Mouse (Mus musculus) embryonic facial prominence, embryonic 15.5 days (tissue): Measurements from ENCODE around the gene St8sia6. TPM values are rescaled to one million over a fixed set of nuclear protein-coding genes. Genes with fewer than 3 reads are reported as not detected.

Experiments
- ATAC-seq: fragments of 200-750 bp; cut with Nextera tagmentation; 2 replicates; pipeline ENCODE4 v1.8.0; 2017; ENCODE audit warnings: low read depth, moderate TSS enrichment; ENCODE audit not compliant: insufficient number of reproducible peaks, low FRiP score, low TSS enrichment
- H3K27ac ChIP-seq: fragments of 300-500 bp; sonication (generic); replicated peaks from 2 replicates; pipeline ENCODE4 v1.5.1; 2015; ENCODE audit warnings: mild to moderate bottlenecking, inconsistent platforms
- H3K27me3 ChIP-seq: fragments of 300-500 bp; sonication (generic); 2 replicates; pipeline ENCODE4 v1.6.1; 2015; ENCODE audit warnings: inconsistent platforms
- H3K36me3 ChIP-seq: fragments of 300-500 bp; sonication (generic); 2 replicates; pipeline ENCODE4 v1.6.1; 2015; ENCODE audit warnings: mild to moderate bottlenecking, inconsistent platforms
- H3K4me1 ChIP-seq: fragments of 300-500 bp; sonication (generic); 2 replicates; pipeline ENCODE4 v1.6.1; 2015; ENCODE audit warnings: inconsistent platforms
- H3K4me2 ChIP-seq: fragments of 300-500 bp; sonication (generic); replicated peaks from 2 replicates; pipeline ENCODE4 v1.6.1; 2015; ENCODE audit warnings: mild to moderate bottlenecking, inconsistent platforms
- H3K4me3 ChIP-seq: fragments of 300-500 bp; sonication (generic); replicated peaks from 2 replicates; pipeline ENCODE4 v1.5.1; 2015; ENCODE audit warnings: mild to moderate bottlenecking, inconsistent platforms
- H3K9ac ChIP-seq: fragments of 300-500 bp; sonication (generic); 2 replicates; pipeline ENCODE4 v1.6.1; 2015; ENCODE audit warnings: inconsistent platforms
- H3K9me3 ChIP-seq: fragments of 300-500 bp; sonication (generic); replicated peaks from 2 replicates; pipeline ENCODE4 v1.6.1; 2016; ENCODE audit warnings: inconsistent platforms
- WGBS: fragments of 180-500 bp; shearing (Covaris S2); methylation state at CpG from one replicate; pipeline ENCODE4 v1.1.7; 2015; 5-methylcytosine and 5-hydroxymethylcytosine counted together
- polyA plus RNA-seq: library from polyadenylated mRNA; unstranded; fragments of >200 nt; fragmentation: Nextera tagmentation; extraction: Ambion mirVana; gene quantifications from 2 replicates; pipeline ENCODE4 v1.2.1, GENCODE M21; 2015

Gene St8sia6
- 1.5 and 2.5 TPM in 2 replicates for polyA plus RNA-seq

DNA sequence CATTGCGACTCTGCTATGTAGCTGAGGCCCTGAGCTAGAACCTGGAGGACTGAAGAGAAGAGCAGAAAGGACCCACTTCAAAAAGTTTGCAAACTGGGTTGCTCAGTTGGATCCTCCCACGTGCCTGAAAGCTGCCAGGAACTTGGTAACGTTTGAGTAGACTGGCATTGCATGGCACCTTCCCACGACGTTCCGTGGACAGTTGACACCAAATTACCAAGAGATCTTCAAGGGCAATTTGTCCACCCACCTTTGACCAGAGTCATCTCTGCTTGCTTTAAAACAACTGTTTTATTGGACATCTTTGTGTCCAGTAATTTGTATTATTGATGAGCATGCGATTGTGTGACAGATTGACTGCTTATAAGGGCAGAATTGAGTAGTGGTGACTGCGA is at the start of gene St8sia6:
St8sia6 (minus strand) TSS at position 96 of the 395 bp plus-strand sequence.
- H3K4me2 ChIP-seq = peak within 1 kb of the TSS; percentile 98
- WGBS = 53% methylated on average over 8 of the region's 8 CpGs

DNA sequence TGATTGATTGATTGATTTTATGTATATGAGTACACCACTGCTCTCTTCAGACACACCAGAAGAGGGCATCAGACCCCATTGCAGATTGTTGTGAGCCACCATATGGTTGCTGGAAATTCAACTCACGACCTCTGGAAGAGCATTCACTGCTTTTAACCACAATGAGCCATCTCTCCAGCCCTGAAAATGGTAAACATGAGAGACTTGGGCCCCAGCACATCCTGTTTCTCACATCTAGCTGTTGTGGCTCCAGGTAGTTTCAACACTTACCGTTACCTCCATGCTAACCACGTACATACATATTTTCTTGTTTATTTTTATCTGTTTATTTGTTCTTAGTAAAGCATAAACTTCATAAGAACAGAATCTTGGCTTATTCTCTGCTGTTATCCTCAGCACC is 42.4 kb upstream of the St8sia6 start:
- Histone ChIP-seq H3K4me2 (no peak overlapping the region), H3K27ac (no peak overlapping the region), H3K36me3 (no peaks in the 10 kb centered on the region), H3K9me3 (no peaks in the 10 kb centered on the region), H3K9ac (no peak overlapping the region), H3K4me3 (no peak overlapping the region), H3K4me1 (no peaks in the 10 kb centered on the region), H3K27me3 (no peaks in the 10 kb centered on the region)
- 66% methylated on average over 3 of the region's 3 CpGs for WGBS
- ATAC-seq = no peak

More for the DNA sequence above, at the start of gene St8sia6:
- ATAC-seq = no peak
- peaks cover 42% of the 10 kb centered on the region for H3K27me3 ChIP-seq
- no peaks in the 10 kb centered on the region for H3K9me3 ChIP-seq
- H3K27ac ChIP-seq = no peak within 1 kb of the TSS
- peak within 1 kb of the TSS; percentile 59 for H3K4me3 ChIP-seq
- H3K9ac ChIP-seq = peak within 1 kb of the TSS; percentile 1
- H3K4me1 ChIP-seq = peaks cover 13% of the 10 kb centered on the region
- H3K36me3 ChIP-seq = no peaks in the 10 kb centered on the region

DNA sequence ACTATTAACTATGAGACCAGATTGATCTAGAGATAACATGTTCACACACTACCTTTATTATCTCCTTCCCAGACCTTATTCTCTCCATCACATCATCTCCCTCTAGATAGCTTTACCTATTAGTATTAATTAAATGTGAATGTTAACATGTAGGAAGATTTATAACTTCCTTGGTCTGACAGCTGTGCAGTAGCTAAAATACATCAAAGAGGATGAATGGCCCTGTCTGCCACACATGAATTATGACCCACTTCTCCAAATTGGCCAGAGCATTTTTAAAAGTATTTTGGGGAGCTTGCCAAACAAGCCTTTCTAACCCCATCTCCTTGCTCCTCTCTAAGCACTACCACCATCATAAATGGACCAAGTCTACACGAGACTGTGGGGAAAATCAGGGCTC is 41.1 kb upstream of the St8sia6 start:
- Histone ChIP-seq H3K27me3 (no peaks in the 10 kb centered on the region), H3K4me2 (no peak overlapping the region), H3K36me3 (no peaks in the 10 kb centered on the region), H3K4me1 (no peaks in the 10 kb centered on the region), H3K4me3 (no peak overlapping the region), H3K9ac (no peak overlapping the region), H3K9me3 (no peaks in the 10 kb centered on the region), H3K27ac (no peak overlapping the region)
- no peak for ATAC-seq
- WGBS = 56% methylated on average over 1 of the region's 1 CpGs

DNA sequence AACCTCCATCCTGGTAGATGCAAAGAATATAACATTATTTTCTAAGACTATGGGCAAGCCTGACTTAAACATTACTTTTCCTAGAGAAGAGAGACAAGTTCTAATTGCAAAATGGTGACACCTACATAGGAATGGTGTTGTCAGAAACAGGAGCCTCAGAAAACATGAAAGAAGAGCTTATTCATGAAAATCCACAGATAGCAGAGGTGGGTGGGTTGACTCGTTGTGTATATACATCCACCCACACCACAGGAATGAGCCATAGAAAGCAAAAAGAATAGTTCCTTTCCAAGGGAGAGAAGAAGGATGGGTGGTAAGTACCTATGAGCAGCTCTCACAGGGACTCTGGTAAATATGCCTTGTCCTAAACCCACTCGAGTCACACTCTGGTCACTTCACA is 22.8 kb upstream of the St8sia6 start:
- Histone ChIP-seq H3K4me1 (no peaks in the 10 kb centered on the region), H3K9me3 (no peaks in the 10 kb centered on the region), H3K27ac (no peak overlapping the region), H3K36me3 (no peaks in the 10 kb centered on the region), H3K4me2 (no peak overlapping the region), H3K9ac (no peak overlapping the region), H3K27me3 (no peaks in the 10 kb centered on the region), H3K4me3 (no peak overlapping the region)
- WGBS = 85% methylated on average over 2 of the region's 2 CpGs
- ATAC-seq = no peak

DNA sequence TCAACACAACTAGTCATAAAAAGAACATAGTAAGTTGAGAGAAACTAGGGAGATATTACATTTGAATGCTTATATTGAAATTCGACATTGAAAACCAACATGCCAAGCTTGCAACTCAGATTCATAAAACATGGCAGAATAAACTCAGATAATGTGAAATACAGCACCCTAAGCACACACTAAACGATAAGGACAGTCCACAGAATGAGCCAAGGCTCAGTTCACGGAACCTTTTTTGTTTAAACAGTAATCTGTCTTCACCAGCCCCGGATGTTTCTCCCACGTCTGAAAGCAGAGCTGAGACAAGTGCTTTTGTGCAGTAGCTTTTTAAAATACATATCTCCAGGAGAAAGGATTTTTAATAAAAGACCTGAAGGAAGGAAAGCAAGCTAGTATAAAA is 14.7 kb upstream of the St8sia6 start:
- Histone ChIP-seq H3K27ac (no peak overlapping the region), H3K36me3 (no peaks in the 10 kb centered on the region), H3K4me1 (no peaks in the 10 kb centered on the region), H3K27me3 (no peaks in the 10 kb centered on the region), H3K9ac (no peak overlapping the region), H3K4me2 (no peak overlapping the region), H3K4me3 (no peak overlapping the region), H3K9me3 (no peaks in the 10 kb centered on the region)
- no peak for ATAC-seq
- WGBS = 77% methylated on average over 5 of the region's 5 CpGs

DNA sequence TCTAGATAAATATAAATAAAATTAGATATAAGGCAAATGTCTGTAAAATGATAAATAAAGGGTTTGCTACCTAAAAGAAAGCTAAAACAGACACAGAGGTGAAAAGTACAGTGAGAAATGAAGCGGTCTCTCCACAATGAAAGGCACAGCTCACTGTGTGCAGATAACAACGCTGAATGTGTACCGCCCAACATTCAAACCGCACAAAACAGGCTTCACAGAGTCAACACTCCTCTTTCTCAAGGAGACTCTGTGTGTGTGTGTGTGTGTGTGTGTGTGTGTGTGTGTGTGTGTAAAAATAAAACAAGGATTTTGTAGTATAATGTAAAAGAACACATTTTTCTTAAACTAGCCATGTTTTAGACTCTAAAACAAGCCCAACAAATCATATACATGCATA is 14.1 kb upstream of the St8sia6 start:
- H3K4me2 ChIP-seq = no peak overlapping the region
- no peaks in the 10 kb centered on the region for H3K9me3 ChIP-seq
- 77% methylated on average over 4 of the region's 4 CpGs for WGBS
- no peaks in the 10 kb centered on the region for H3K27me3 ChIP-seq
- no peaks in the 10 kb centered on the region for H3K4me1 ChIP-seq
- no peak overlapping the region for H3K27ac ChIP-seq
- no peaks in the 10 kb centered on the region for H3K36me3 ChIP-seq
- no peak overlapping the region for H3K9ac ChIP-seq
- no peak for ATAC-seq
- no peak overlapping the region for H3K4me3 ChIP-seq

DNA sequence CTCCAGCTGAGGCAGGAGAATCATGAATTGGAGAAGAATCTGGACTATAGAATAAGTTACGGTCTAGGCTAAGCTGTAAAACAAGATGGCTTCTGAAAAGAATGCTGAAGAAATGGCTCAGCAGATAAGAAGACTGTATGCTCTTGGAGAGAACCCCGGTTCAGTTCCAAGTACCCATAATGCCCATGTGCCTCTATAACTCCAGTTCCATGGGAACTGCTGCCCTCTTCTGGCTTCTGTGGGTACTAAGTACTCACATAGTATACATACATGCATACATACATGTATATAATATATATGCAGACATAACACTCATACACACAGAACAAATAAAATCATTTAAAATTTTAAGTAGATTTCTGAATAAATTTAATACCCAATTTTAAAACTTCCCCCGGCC is 12.3 kb upstream of the St8sia6 start:
- Histone ChIP-seq H3K27ac (no peak overlapping the region), H3K36me3 (no peaks in the 10 kb centered on the region), H3K9me3 (no peaks in the 10 kb centered on the region), H3K4me1 (no peaks in the 10 kb centered on the region), H3K4me3 (no peak overlapping the region), H3K27me3 (no peaks in the 10 kb centered on the region), H3K4me2 (no peak overlapping the region), H3K9ac (no peak overlapping the region)
- WGBS = 91% methylated on average over 3 of the region's 3 CpGs
- no peak for ATAC-seq

DNA sequence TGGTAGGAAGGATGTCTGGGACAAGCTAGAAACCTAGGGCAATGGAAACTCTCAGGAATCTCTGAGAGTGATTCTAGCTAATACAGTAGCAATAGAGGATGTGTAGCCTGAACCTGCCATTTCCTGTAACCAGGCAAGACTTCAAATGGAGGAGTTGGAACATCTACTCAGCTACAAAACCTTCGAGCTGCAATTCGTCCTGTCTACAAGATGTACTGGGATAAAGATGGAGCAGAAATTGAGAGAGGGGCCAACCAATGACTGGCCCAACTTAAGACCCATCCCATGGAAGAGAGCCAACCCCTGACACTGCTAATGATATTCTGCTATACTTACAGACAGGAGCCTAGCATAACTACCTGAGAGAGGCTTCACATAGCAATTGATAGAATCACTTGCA is 6.8 kb upstream of the St8sia6 start:
- no peaks in the 10 kb centered on the region for H3K9me3 ChIP-seq
- no peak overlapping the region for H3K4me2 ChIP-seq
- H3K9ac ChIP-seq = no peak overlapping the region
- ATAC-seq = no peak
- no peak overlapping the region for H3K27ac ChIP-seq
- H3K27me3 ChIP-seq = 0 out of 2 replicates have a peak, but pooled peaks cover 1% of the 10 kb centered on the region
- no peaks in the 10 kb centered on the region for H3K4me1 ChIP-seq
- 80% methylated on average over 2 of the region's 2 CpGs for WGBS
- no peak overlapping the region for H3K4me3 ChIP-seq
- no peaks in the 10 kb centered on the region for H3K36me3 ChIP-seq

DNA sequence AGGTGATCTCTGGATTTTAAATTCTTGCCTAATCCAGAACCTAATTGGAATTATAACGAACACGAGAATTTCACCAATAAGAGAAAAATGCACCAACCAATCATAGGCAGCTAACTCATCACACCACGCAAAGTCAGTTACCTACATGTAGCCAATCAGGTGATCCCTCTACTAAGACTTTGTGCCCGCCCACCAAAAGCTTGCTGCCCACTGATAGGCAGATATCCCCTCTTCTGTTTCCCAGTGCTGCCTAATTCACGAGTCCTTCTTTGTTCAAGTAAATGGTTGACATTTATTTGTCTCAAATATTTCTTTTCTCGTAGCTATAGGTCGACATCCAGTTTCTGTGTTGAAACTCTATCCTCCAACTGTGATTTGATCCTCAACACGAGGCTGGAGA is 582 bp upstream of the St8sia6 start:
- 74% methylated on average over 8 of the region's 8 CpGs for WGBS
- Histone ChIP-seq H3K4me1 (peaks cover 13% of the 10 kb centered on the region), H3K4me2 (no peak overlapping the region)

DNA sequence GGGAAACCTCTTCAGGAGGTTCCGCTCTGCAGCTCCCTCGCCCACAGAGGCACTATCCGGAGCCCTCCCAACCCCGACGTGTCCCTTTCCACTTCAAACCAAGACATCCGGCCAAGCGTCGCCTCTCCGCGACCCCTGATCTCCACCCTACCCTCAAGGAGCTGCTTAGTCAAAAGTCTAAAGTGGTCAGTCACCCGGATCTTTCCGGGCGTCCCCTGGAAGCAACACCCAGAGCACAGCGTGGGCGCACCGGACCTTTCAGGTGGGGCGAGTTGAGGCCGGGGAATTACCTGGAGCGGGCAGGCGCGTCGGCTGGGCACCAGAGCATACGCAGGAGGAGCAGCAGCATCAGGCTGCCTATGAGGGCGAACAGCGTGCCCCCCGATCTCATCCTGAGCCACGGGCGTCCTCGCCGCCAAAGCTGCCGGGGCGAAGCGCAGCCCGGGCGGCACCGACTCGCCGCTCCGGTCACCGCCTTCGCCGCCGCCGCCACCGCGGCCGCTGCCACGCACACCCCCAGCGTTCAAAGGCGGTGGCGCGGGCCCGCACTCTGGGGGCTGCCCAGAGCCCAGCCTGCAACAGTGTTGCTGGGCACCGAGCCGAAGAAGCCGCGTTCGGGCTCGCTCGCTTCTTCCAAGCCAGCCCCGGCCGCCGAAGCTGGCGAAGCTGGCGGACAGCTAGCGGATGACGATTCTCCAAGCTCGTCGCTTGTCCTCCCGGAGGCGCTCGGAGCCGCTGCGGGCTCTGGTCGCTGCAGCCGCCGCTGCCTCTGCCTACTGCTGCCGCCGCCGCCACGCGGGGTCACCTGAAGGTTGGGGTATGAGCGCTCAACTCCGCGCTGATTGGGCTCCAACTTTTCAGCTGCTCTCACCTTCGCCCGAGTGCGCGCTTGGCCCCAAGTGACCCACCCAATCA is 553 bp downstream of the St8sia6 start:
- WGBS = under 1% methylated on average over 89 of the region's 89 CpGs
- H3K4me3 ChIP-seq = peak overlapping the region; percentile 59
- H3K9ac ChIP-seq = peak overlapping the region; percentile 1
- H3K36me3 ChIP-seq = no peaks in the 10 kb centered on the region
- H3K4me2 ChIP-seq = peak overlapping the region; percentile 98
- peaks cover 13% of the 10 kb centered on the region for H3K4me1 ChIP-seq
- no peaks in the 10 kb centered on the region for H3K9me3 ChIP-seq
- no peak overlapping the region for H3K27ac ChIP-seq
- peak; percentile 80 for ATAC-seq
- peaks cover 42% of the 10 kb centered on the region for H3K27me3 ChIP-seq

More for the DNA sequence above, 582 bp upstream of the St8sia6 start:
- Histone ChIP-seq H3K9me3 (no peaks in the 10 kb centered on the region), H3K4me3 (no peak overlapping the region), H3K9ac (no peak overlapping the region), H3K36me3 (no peaks in the 10 kb centered on the region), H3K27me3 (peaks cover 42% of the 10 kb centered on the region), H3K27ac (no peak overlapping the region)
- ATAC-seq = no peak

DNA sequence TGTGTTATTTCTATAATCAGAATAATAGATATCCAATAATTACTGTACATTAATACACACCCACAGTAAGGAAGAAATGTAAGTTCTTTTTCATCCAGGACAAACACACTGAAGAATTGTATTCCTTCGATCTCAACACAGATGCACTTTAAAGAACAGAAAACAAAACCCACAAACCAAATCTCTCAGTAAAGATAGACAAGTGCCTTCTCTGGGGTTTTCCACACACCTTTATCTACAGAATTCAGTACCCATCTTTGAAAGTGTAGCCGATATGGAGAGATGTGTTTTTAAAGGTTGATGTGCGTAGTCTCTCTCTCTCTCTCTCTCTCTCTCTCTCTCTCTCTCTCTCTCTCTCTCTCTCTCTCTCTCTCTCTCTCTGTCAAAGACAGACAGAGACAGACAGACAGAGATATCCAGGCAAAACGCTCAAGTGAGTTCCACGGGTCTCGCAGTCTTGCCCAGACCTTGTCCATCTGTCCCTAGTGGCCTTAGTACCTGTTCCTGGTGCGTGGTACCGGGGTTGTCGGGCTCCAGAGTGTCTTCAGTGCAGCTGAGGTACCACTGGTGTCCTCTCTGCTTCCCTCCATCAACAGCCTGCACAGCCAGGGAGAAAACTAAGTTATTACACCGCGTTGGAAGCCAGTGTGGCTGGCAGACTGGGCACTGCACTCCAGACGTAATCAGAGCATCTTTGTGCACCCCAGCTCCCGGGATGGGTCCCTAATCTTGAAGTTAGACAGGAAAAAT is 1.4 kb downstream of the St8sia6 start:
- H3K27ac ChIP-seq = no peak overlapping the region
- H3K9me3 ChIP-seq = no peaks in the 10 kb centered on the region
- no peak for ATAC-seq
- no peak overlapping the region for H3K9ac ChIP-seq
- peak overlapping the region; percentile 59 for H3K4me3 ChIP-seq
- 48% methylated on average over 13 of the region's 13 CpGs for WGBS
- peak overlapping the region; percentile 98 for H3K4me2 ChIP-seq
- no peaks in the 10 kb centered on the region for H3K36me3 ChIP-seq
- H3K27me3 ChIP-seq = peaks cover 42% of the 10 kb centered on the region
- H3K4me1 ChIP-seq = peaks cover 13% of the 10 kb centered on the region
